Mouse (Mus musculus) heart, adult 2 months (tissue): ENCODE results near the gene Cacnb1.

Experiments used
- CTCF ChIP-seq: fragments of 200-600 bp; IDR thresholded peaks from 2 replicates; pipeline ENCODE4 v1.8.1; 2022; ENCODE audit warnings: antibody characterized with exemption, mild to moderate bottlenecking, moderate library complexity
- EP300 ChIP-seq: fragments of 200-500 bp; IDR thresholded peaks from 2 replicates; pipeline ENCODE4 v1.6.1; 2011; ENCODE audit warnings: low read depth, low read length, control low read depth; ENCODE audit not compliant: insufficient read depth
- POLR2A ChIP-seq: fragments of 200-500 bp; IDR thresholded peaks from 2 replicates; pipeline ENCODE4 v1.6.1; 2011; ENCODE audit warnings: mild to moderate bottlenecking, low read depth, low read length, control low read depth; ENCODE audit not compliant: insufficient read depth

DNA sequence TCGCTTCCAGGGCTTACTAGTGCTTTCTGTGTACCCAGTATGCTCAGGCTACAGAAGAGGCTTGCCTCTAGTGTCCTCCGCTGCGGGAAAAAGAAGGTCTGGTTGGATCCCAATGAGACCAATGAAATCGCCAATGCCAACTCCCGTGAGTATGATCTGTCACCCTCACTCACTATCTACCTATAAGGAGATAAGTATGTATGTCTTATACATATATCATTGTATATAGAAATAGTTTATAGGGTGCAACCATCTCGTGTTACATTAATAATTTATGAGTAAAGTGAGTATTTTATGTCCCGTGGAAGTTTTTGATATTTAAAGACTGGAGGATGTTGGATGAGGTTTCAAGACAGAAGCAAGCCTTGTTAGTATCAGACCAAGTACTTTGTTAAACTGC lies 5.0 kb upstream of the Cacnb1 start:
- TF ChIP-seq POLR2A (no peak), EP300 (no peak), CTCF (no peak)
